Mouse (Mus musculus): ENCODE results near the gene Mul1. TPM values are rescaled to one million over a fixed set of nuclear protein-coding genes. Genes with fewer than 3 reads are reported as not detected.

The Mul1 gene
- polyA plus RNA-seq, 1 experiment from 2014 or later = 19.2 TPM

DNA sequence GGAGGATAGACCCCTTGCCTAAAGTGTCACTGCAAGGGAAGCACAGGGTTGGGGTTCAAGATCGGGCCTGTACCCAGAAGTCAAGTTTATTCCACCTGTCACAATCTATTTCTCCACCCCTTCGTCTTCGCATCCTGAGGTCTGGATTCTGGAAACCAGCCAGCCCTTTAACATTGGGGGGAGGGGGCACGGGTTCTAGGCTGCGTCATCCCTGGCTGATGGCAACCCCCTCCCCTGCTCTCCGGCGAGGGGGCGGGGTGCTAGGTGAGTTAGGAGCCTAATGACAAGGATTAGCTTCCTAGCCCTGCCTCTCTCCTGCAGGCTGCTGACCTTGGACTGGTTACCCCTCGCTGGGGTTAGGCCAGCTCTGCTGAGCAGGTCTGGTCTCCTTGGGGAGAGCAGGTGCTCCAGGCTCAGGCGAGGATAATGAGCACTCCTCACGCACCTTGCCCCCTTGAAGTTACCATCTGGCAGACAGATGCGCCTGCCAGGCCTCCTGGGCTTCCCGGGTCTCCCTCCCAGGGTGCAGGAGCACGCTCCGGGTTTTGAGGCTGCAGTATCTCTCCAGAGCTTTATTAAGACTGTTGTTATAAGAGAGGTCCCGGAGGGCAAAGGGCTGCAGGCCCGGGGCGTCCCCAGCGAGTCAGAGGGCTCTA is 18.8 kb downstream of the Mul1 start:
- Histone ChIP-seq H3K27ac (replicated peaks in 1 of 2; ENCODE audit: control insufficient read depth in 1 of 2, insufficient read depth in 1 of 2, low read depth in 2 of 2, low read length in 2 of 2) (no peak overlapping the region), H3K9me3 (ENCODE audit: control insufficient read depth, low read length) (no peaks in the 10 kb centered on the region), H3K4me3 (ENCODE audit: control insufficient read depth in 1 of 2, insufficient read depth in 1 of 2, low read depth in 1 of 2, low read length in 2 of 2) (peak overlapping the region in 1 of 2 experiments; percentile 79; a peak in 2 of 4 replicates), H3K4me1 (ENCODE audit: control insufficient read depth in 2 of 2, insufficient read depth in 2 of 2, low read length in 2 of 2) (peaks cover 0 to 12% of the 10 kb centered on the region in 2 experiments; a peak in 2 of 4 replicates), H3K27me3 (ENCODE audit: control insufficient read depth, insufficient read depth, low read length) (peaks cover 71% of the 10 kb centered on the region), H3K9ac (ENCODE audit: low read length) (peak overlapping the region; percentile 75), H3K36me3 (ENCODE audit: control insufficient read depth, insufficient read depth, low read length) (no peaks in the 10 kb centered on the region), H3K4me2 (ENCODE audit: low read length) (peak overlapping the region; percentile 98)
- ATAC-seq (ENCODE audit: insufficient number of reproducible peaks, insufficient read depth, low FRiP score, low read depth) = no peak
- 11% methylated on average over 19 of the region's 19 CpGs for WGBS

DNA sequence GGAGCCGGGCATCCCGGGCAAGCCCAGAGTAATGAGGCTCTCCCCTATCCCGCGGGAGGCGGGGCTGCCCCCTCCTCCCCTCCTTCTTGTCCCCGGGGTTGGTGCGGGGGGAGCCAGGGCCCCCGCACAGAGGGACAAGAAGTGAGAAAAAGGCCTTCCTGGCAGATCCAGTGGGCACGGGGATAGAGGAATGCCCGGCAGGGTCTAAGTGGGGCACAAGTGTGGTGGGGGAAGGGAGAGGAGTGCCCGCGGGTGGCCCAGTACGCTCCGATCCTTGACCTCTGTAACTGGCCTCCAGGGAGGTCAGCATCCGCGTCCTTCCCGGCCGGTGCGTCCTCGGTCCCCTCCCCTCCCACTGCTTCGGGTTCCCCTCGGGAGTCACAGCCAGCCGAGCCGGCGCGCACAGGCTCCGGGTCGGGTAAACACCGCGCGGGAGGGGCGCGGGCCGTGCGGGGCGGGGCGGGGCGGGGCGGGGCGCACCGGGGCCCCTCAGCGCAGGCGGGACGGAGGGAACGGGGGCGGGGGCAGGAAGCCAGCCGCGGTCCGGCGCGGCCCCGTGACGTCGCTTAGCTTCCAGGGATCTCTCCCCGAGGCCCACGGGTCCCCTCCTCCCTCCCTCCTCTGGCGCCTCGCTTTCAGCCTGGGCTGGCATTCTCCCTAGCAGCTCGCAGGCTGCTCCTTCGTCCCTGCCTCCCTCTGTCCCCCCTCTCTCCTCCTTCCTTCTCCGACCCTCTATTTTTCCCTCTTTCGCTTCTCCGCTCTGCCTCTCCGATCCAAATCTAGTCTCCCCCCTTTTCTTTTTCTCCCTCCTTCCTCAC is 19.5 kb downstream of the Mul1 start, which contains the start of gene Camk2n1:
Gene Camk2n1, plus strand, starts transcription at position 562 of the 818 bp plus-strand sequence.
- peak within 1 kb of the TSS; percentile 75 for H3K9ac ChIP-seq (ENCODE audit: low read length)
- H3K27ac ChIP-seq (replicated peaks in 1 of 2; ENCODE audit: control insufficient read depth in 1 of 2, insufficient read depth in 1 of 2, low read depth in 2 of 2, low read length in 2 of 2) = peak within 1 kb of the TSS in 1 of 2 experiments; percentile 38; a peak in 1 of 4 replicates
- peak; percentile 59 for ATAC-seq (ENCODE audit: insufficient number of reproducible peaks, insufficient read depth, low FRiP score, low read depth)
- H3K4me2 ChIP-seq (ENCODE audit: low read length) = peak within 1 kb of the TSS; percentile 98
- H3K9me3 ChIP-seq (ENCODE audit: control insufficient read depth, low read length) = no peaks in the 10 kb centered on the region
- under 1% methylated on average over 48 of the region's 64 CpGs for WGBS
- H3K27me3 ChIP-seq (ENCODE audit: control insufficient read depth, insufficient read depth, low read length) = peaks cover 72% of the 10 kb centered on the region
- no peaks in the 10 kb centered on the region for H3K36me3 ChIP-seq (ENCODE audit: control insufficient read depth, insufficient read depth, low read length)
- H3K4me3 ChIP-seq (ENCODE audit: control insufficient read depth in 1 of 2, insufficient read depth in 1 of 2, low read depth in 1 of 2, low read length in 2 of 2) = peak within 1 kb of the TSS; percentile 53 to 79
- H3K4me1 ChIP-seq (ENCODE audit: control insufficient read depth in 2 of 2, insufficient read depth in 2 of 2, low read length in 2 of 2) = peaks cover 0 to 12% of the 10 kb centered on the region in 2 experiments; a peak in 2 of 4 replicates

DNA sequence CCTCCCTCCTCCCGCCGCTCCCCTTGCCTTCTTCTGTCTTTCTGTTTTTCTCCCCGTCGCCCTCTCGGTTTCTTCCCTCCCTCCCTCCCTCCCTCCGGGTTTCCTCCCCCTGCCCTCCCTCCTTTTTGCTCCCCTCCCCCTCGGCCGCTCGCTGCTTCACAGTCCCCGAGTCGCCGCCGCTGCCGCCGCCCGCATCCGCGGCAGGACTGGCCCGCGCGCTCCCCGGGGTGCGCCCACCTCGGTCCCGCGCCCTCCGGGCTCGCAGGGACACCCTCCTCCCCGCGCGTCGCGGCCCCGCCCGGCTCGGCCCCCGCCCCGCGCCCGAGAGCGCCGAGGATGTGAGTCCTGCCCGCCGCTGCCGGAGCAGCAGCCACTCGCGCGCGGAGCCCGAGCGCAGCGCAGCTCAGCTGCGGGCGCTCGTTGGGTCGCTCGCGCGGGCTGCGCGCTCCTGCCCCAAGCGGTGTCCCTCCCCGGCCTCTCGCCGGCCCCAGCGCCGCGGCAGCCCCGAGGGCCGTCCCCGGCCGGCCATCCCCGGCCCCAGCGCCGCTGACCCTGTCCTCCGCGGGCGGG is 20.2 kb downstream of the Mul1 start:
- Histone ChIP-seq H3K4me2 (ENCODE audit: low read length) (peak overlapping the region; percentile 98), H3K4me1 (ENCODE audit: control insufficient read depth in 2 of 2, insufficient read depth in 2 of 2, low read length in 2 of 2) (peaks cover 0 to 12% of the 10 kb centered on the region in 2 experiments; a peak in 2 of 4 replicates), H3K36me3 (ENCODE audit: control insufficient read depth, insufficient read depth, low read length) (no peaks in the 10 kb centered on the region), H3K4me3 (ENCODE audit: control insufficient read depth in 1 of 2, insufficient read depth in 1 of 2, low read depth in 1 of 2, low read length in 2 of 2) (peak overlapping the region; percentile 53 to 79), H3K9me3 (ENCODE audit: control insufficient read depth, low read length) (no peaks in the 10 kb centered on the region), H3K27me3 (ENCODE audit: control insufficient read depth, insufficient read depth, low read length) (peaks cover 77% of the 10 kb centered on the region), H3K27ac (replicated peaks in 1 of 2; ENCODE audit: control insufficient read depth in 1 of 2, insufficient read depth in 1 of 2, low read depth in 2 of 2, low read length in 2 of 2) (0 out of 4 replicates have a peak overlapping the region, but pooled peaks of 1 of the 2 experiments have one; percentile 38), H3K9ac (ENCODE audit: low read length) (peak overlapping the region; percentile 75)
- under 1% methylated on average over 78 of the region's 78 CpGs for WGBS
- ATAC-seq (ENCODE audit: insufficient number of reproducible peaks, insufficient read depth, low FRiP score, low read depth) = peak; percentile 33; the same call in 1 of the 2 replicates

DNA sequence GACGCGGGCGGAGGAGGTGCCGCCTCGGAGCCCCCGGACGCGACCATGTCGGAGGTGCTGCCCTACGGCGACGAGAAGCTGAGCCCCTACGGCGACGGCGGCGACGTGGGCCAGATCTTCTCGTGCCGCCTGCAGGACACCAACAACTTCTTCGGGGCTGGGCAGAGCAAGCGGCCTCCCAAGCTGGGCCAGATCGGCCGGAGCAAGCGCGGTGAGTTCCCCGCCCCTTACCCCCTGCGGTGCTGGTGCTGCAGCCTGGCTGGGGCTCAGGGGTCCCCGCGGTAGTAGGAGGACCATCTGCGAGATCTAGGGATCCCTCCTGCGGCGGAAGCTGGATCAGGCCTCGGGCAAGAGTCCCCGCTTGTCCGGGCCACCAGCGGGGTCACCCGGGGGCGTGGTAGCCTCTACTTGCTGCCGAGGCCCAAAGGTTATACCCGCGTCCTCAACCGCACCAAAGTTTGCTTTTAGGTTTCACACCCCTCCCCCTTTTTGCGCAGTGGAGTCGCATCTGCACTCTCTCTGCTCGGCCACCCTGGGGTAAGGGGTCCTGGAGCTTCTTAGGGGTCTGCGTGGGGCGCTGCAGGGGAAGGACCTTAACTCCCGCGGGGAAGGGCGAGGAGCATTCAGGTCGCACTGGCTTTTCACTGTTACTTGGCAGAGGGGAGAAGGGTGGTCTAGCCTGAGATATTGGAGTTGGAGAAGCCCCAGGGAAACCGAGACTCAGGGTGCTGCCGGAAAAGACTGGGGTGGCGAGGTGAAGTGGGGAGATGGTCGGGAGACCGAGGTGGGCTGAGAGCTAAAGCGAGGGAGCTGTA is 20.9 kb downstream of the Mul1 start:
- Histone ChIP-seq H3K9ac (ENCODE audit: low read length) (peak overlapping the region; percentile 75), H3K9me3 (ENCODE audit: control insufficient read depth, low read length) (no peaks in the 10 kb centered on the region), H3K4me3 (ENCODE audit: control insufficient read depth in 1 of 2, insufficient read depth in 1 of 2, low read depth in 1 of 2, low read length in 2 of 2) (peak overlapping the region; percentile 53 to 79), H3K4me1 (ENCODE audit: control insufficient read depth in 2 of 2, insufficient read depth in 2 of 2, low read length in 2 of 2) (peaks cover 0 to 12% of the 10 kb centered on the region in 2 experiments; a peak in 2 of 4 replicates), H3K27ac (replicated peaks in 1 of 2; ENCODE audit: control insufficient read depth in 1 of 2, insufficient read depth in 1 of 2, low read depth in 2 of 2, low read length in 2 of 2) (0 out of 4 replicates have a peak overlapping the region, but pooled peaks of 1 of the 2 experiments have one; percentile 14), H3K4me2 (ENCODE audit: low read length) (peak overlapping the region; percentile 98), H3K36me3 (ENCODE audit: control insufficient read depth, insufficient read depth, low read length) (no peaks in the 10 kb centered on the region), H3K27me3 (ENCODE audit: control insufficient read depth, insufficient read depth, low read length) (peaks cover 83% of the 10 kb centered on the region)
- under 1% methylated on average over 58 of the region's 58 CpGs for WGBS
- ATAC-seq (ENCODE audit: insufficient number of reproducible peaks, insufficient read depth, low FRiP score, low read depth) = no peak

DNA sequence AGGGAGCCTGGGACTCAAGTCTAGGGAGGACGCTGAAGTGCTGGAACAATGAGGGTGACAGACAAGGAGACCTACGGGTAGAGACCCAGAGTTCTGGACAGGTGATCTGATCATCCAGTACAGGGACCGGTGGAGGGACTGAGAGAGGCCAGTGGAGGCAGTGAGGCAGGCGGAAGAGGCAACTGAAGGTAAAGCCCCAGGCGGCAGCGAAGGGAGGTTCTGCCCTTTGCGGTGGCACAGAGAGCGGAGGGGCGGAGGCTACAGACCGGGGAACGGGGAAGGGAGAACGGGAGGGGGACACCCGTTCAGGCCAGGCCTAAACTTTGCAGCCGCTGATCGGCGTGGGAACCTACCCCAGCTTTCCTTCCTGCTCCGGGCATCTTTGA is 21.5 kb downstream of the Mul1 start:
- no peak overlapping the region for H3K27ac ChIP-seq (replicated peaks in 1 of 2; ENCODE audit: control insufficient read depth in 1 of 2, insufficient read depth in 1 of 2, low read depth in 2 of 2, low read length in 2 of 2)
- H3K4me2 ChIP-seq (ENCODE audit: low read length) = peak overlapping the region; percentile 98
- peak overlapping the region; percentile 53 to 79 for H3K4me3 ChIP-seq (ENCODE audit: control insufficient read depth in 1 of 2, insufficient read depth in 1 of 2, low read depth in 1 of 2, low read length in 2 of 2)
- H3K9ac ChIP-seq (ENCODE audit: low read length) = peak overlapping the region; percentile 75
- WGBS = under 1% methylated on average over 17 of the region's 17 CpGs
- H3K36me3 ChIP-seq (ENCODE audit: control insufficient read depth, insufficient read depth, low read length) = no peaks in the 10 kb centered on the region
- no peaks in the 10 kb centered on the region for H3K9me3 ChIP-seq (ENCODE audit: control insufficient read depth, low read length)
- ATAC-seq (ENCODE audit: insufficient number of reproducible peaks, insufficient read depth, low FRiP score, low read depth) = no peak
- peaks cover 85% of the 10 kb centered on the region for H3K27me3 ChIP-seq (ENCODE audit: control insufficient read depth, insufficient read depth, low read length)
- H3K4me1 ChIP-seq (ENCODE audit: control insufficient read depth in 2 of 2, insufficient read depth in 2 of 2, low read length in 2 of 2) = peaks cover 0 to 12% of the 10 kb centered on the region in 2 experiments; a peak in 2 of 4 replicates

DNA sequence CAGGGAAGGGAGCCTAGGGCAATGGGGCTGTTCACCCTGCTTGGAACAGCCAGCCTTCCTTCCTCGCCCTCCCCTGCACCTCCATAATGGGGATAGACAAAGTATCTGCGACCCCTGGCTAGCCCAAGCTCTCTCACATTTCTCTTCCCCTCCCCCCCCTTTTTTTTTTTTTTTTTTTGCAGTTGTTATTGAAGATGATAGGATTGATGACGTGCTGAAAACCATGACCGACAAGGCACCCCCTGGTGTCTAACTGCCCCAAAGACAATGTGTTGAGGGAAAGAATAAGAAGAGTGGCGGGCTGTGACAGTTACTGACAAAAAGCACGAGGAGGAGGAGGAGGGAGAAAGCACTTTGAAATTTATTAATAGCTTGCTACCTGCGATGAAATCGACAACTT is 22.1 kb downstream of the Mul1 start:
- H3K9me3 ChIP-seq (ENCODE audit: control insufficient read depth, low read length) = no peaks in the 10 kb centered on the region
- H3K4me2 ChIP-seq (ENCODE audit: low read length) = peak overlapping the region; percentile 98
- no peaks in the 10 kb centered on the region for H3K36me3 ChIP-seq (ENCODE audit: control insufficient read depth, insufficient read depth, low read length)
- WGBS = 12% methylated on average over 8 of the region's 8 CpGs
- H3K27me3 ChIP-seq (ENCODE audit: control insufficient read depth, insufficient read depth, low read length) = peaks cover 80% of the 10 kb centered on the region
- peak overlapping the region; percentile 75 for H3K9ac ChIP-seq (ENCODE audit: low read length)
- H3K27ac ChIP-seq (replicated peaks in 1 of 2; ENCODE audit: control insufficient read depth in 1 of 2, insufficient read depth in 1 of 2, low read depth in 2 of 2, low read length in 2 of 2) = no peak overlapping the region
- H3K4me1 ChIP-seq (ENCODE audit: control insufficient read depth in 2 of 2, insufficient read depth in 2 of 2, low read length in 2 of 2) = peaks cover 0 to 12% of the 10 kb centered on the region in 2 experiments; a peak in 2 of 4 replicates
- peak overlapping the region; percentile 53 to 79; a peak in 3 of 4 replicates for H3K4me3 ChIP-seq (ENCODE audit: control insufficient read depth in 1 of 2, insufficient read depth in 1 of 2, low read depth in 1 of 2, low read length in 2 of 2)
- ATAC-seq (ENCODE audit: insufficient number of reproducible peaks, insufficient read depth, low FRiP score, low read depth) = no peak
